Mouse (Mus musculus) forebrain, postnatal 0 days (tissue): Measurements from ENCODE around the gene Tulp2. TPM values are rescaled to one million over a fixed set of nuclear protein-coding genes. Genes with fewer than 3 reads are reported as not detected.

ENCODE experiments used
- ATAC-seq: fragments of 200-750 bp; cut with Nextera tagmentation; 2 replicates; pipeline ENCODE4 v1.8.0; 2017; ENCODE audit warnings: mild to moderate bottlenecking, moderate library complexity
- DNase-seq: peaks from one replicate; pipeline ENCODE4 v3.0.0-alpha.2; 2015
- H3K27ac ChIP-seq: fragments of 300-500 bp; sonication (generic); 2 replicates; pipeline ENCODE4 v1.5.1; 2014; ENCODE audit warnings: low read depth, mild to moderate bottlenecking, antibody characterized with exemption, low read length, moderate library complexity, mixed read lengths
- H3K27me3 ChIP-seq: fragments of 300-500 bp; sonication (generic); 2 replicates; pipeline ENCODE4 v1.6.1; 2014; ENCODE audit warnings: mild to moderate bottlenecking, low read length, mixed read lengths; ENCODE audit not compliant: insufficient read depth
- H3K36me3 ChIP-seq: fragments of 300-500 bp; sonication (generic); 2 replicates; pipeline ENCODE4 v1.6.1; 2014; ENCODE audit warnings: mild to moderate bottlenecking, moderate library complexity; ENCODE audit not compliant: insufficient read depth
- H3K4me1 ChIP-seq: fragments of 300-500 bp; sonication (generic); 2 replicates; pipeline ENCODE4 v1.6.1; 2014; ENCODE audit warnings: antibody characterized with exemption; ENCODE audit not compliant: insufficient read depth
- H3K4me2 ChIP-seq: fragments of 300-500 bp; sonication (generic); 2 replicates; pipeline ENCODE4 v1.6.1; 2014; ENCODE audit warnings: low read depth, mild to moderate bottlenecking, moderate library complexity
- H3K4me3 ChIP-seq: fragments of 300-500 bp; sonication (generic); 2 replicates; pipeline ENCODE4 v1.5.1; 2014; ENCODE audit warnings: low read depth, low read length, mixed read lengths
- H3K9ac ChIP-seq: fragments of 300-500 bp; sonication (generic); 2 replicates; pipeline ENCODE4 v1.6.1; 2014; ENCODE audit warnings: mild to moderate bottlenecking
- H3K9me3 ChIP-seq: fragments of 300-500 bp; sonication (generic); 2 replicates; pipeline ENCODE4 v1.6.1; 2016; ENCODE audit warnings: low read length
- CTCF ChIP-seq: sonication (generic); IDR thresholded peaks from 2 replicates; pipeline ENCODE4 v1.5.1; 2016; ENCODE audit warnings: antibody characterized with exemption, control low read depth, low read depth
- WGBS: fragments of 180-500 bp; shearing (Covaris S2); extraction: QIAGEN DNeasy Blood & Tissue Kit; methylation state at CpG from one replicate; pipeline ENCODE4 v1.1.7; 2014; 5-methylcytosine and 5-hydroxymethylcytosine counted together
- polyA plus RNA-seq: library from polyadenylated mRNA; unstranded; fragments of >200 nt; fragmentation: Nextera tagmentation; extraction: Ambion mirVana; gene quantifications from 2 replicates; pipeline ENCODE4 v1.2.1, GENCODE M21; 2015
- total RNA-seq: library from RNA; depleted of rRNA; stranded (reverse); fragments of >200 nt; gene quantifications from 2 replicates; pipeline ENCODE4 v1.2.3, GENCODE M21; 2014

Tulp2 gene
- total and polyA plus RNA-seq, 2 experiments from 2014 or later = 0.07 to 0.19 TPM

- TF ChIP-seq CTCF = no peak
- Histone ChIP-seq H3K27ac (no peak overlapping the region), H3K36me3 (peaks cover 48% of the 10 kb centered on the region), H3K4me2 (no peak overlapping the region), H3K4me3 (no peak overlapping the region), H3K4me1 (0 out of 2 replicates have a peak, but pooled peaks cover 6% of the 10 kb centered on the region), H3K27me3 (no peaks in the 10 kb centered on the region), H3K9me3 (no peaks in the 10 kb centered on the region), H3K9ac (no peak overlapping the region)
- ATAC-seq (no peak), DNase-seq (no peak)
- 93% methylated on average over 8 of the region's 8 CpGs for WGBS
Measured at GRCm38 (mm10) chr7:45492225-45492844, 10.7 kb downstream of the Tulp2 start.

- H3K4me3 ChIP-seq = no peak overlapping the region
- WGBS = 94% methylated on average over 5 of the region's 5 CpGs
- no peak for ATAC-seq
- TF ChIP-seq CTCF = no peak
- H3K9me3 ChIP-seq = no peaks in the 10 kb centered on the region
- DNase-seq = no peak
- H3K4me2 ChIP-seq = no peak overlapping the region
- H3K27me3 ChIP-seq = no peaks in the 10 kb centered on the region
- no peak overlapping the region for H3K9ac ChIP-seq
- peaks cover 54% of the 10 kb centered on the region for H3K36me3 ChIP-seq
- H3K4me1 ChIP-seq = 0 out of 2 replicates have a peak, but pooled peaks cover 6% of the 10 kb centered on the region
- no peak overlapping the region for H3K27ac ChIP-seq
Measured at GRCm38 (mm10) chr7:45492951-45493350, 11.3 kb downstream of the Tulp2 start.

- ATAC-seq (no peak), DNase-seq (no peak)
- no peak overlapping the region for H3K27ac ChIP-seq
- no peak overlapping the region for H3K4me2 ChIP-seq
- no peak for TF ChIP-seq CTCF
- H3K4me3 ChIP-seq = no peak overlapping the region
- H3K36me3 ChIP-seq = peaks cover 70% of the 10 kb centered on the region
- WGBS = 84% methylated on average over 9 of the region's 9 CpGs
- H3K4me1 ChIP-seq = no peaks in the 10 kb centered on the region
- H3K9ac ChIP-seq = no peak overlapping the region
- H3K27me3 ChIP-seq = no peaks in the 10 kb centered on the region
- no peaks in the 10 kb centered on the region for H3K9me3 ChIP-seq
Measured at GRCm38 (mm10) chr7:45494548-45494947, 12.9 kb downstream of the Tulp2 start.

GRCm38 (mm10) chr7:45498427-45498826 lies 16.8 kb downstream of the Tulp2 start:
- Histone ChIP-seq H3K4me2 (no peak overlapping the region), H3K9ac (no peak overlapping the region), H3K27me3 (no peaks in the 10 kb centered on the region), H3K27ac (no peak overlapping the region), H3K4me3 (no peak overlapping the region), H3K4me1 (no peaks in the 10 kb centered on the region), H3K9me3 (no peaks in the 10 kb centered on the region), H3K36me3 (peaks cover 79% of the 10 kb centered on the region)
- WGBS = 96% methylated on average over 6 of the region's 6 CpGs
- DNase-seq (no peak), ATAC-seq (no peak)
- TF ChIP-seq CTCF = no peak

GRCm38 (mm10) chr7:45507583-45507982 lies 25.9 kb downstream of the Tulp2 start:
- DNase-seq = no peak
- H3K4me3 ChIP-seq = no peak overlapping the region
- H3K9ac ChIP-seq = no peak overlapping the region
- H3K4me1 ChIP-seq = peaks cover 8% of the 10 kb centered on the region
- H3K27ac ChIP-seq = no peak overlapping the region
- H3K36me3 ChIP-seq = peaks cover 20% of the 10 kb centered on the region
- 91% methylated on average over 6 of the region's 6 CpGs for WGBS
- TF ChIP-seq CTCF = no peak
- H3K9me3 ChIP-seq = no peaks in the 10 kb centered on the region
- H3K27me3 ChIP-seq = no peaks in the 10 kb centered on the region
- H3K4me2 ChIP-seq = no peak overlapping the region
- no peak for ATAC-seq

GRCm38 (mm10) chr7:45508561-45508960 lies 26.9 kb downstream of the Tulp2 start:
- DNase-seq = no peak
- 91% methylated on average over 6 of the region's 6 CpGs for WGBS
- Histone ChIP-seq H3K27me3 (no peaks in the 10 kb centered on the region), H3K36me3 (peaks cover 15% of the 10 kb centered on the region), H3K4me3 (no peak overlapping the region), H3K27ac (no peak overlapping the region), H3K4me1 (peaks cover 8% of the 10 kb centered on the region), H3K9ac (no peak overlapping the region), H3K4me2 (no peak overlapping the region), H3K9me3 (no peaks in the 10 kb centered on the region)
- no peak for ATAC-seq
- no peak for TF ChIP-seq CTCF

- peaks cover 8% of the 10 kb centered on the region for H3K4me1 ChIP-seq
- 41% methylated on average over 19 of the region's 19 CpGs for WGBS
- H3K27me3 ChIP-seq = no peaks in the 10 kb centered on the region
- no peak for DNase-seq
- no peak for TF ChIP-seq CTCF
- no peaks in the 10 kb centered on the region for H3K9me3 ChIP-seq
- H3K36me3 ChIP-seq = peaks cover 15% of the 10 kb centered on the region
- no peak for ATAC-seq
- peak overlapping the region; percentile 62 for H3K4me3 ChIP-seq
- peak overlapping the region; percentile 76; the same call in 1 of the 2 replicates for H3K27ac ChIP-seq
- peak overlapping the region; percentile 92 for H3K4me2 ChIP-seq
- peak overlapping the region; percentile 74 for H3K9ac ChIP-seq
Measured at GRCm38 (mm10) chr7:45509181-45509882, 27.7 kb downstream of the Tulp2 start.
